19 mouse cellular contexts compared by ENCODE assay signal in the genomic region with DNA sequence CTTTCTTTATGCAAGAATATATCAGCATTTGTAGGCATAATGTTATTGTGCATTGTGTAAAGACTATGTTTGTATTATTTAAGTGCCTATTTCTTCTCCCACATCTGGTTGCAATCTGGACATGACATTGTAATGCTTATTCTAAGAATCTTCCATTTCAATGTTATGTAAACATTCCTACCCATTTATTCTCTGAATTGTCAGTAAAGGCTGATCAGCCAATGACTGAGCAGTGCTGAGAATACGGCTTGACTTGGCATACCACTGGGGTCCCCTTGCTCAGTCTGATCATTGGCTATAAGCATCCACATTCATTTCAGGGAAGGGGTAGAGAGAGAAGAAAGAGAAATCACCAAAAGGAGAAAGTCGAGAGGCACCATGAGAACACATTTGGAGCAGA.
DNase-seq lines count a peak whose midpoint lies in the region; ATAC-seq and TF ChIP-seq lines count a peak whose summit lies in the region.
"Had no signal": no experiment of that assay in that cellular context is flagged by ENCODE, and none has a peak within 500 bp of the region (broad histone marks: within the 10 kb centered on the region; RNA-seq: fewer than 3 reads in every experiment).

No protein-coding gene starts in this region.

- no peaks in the 10 kb centered on the region for H3K36me3 ChIP-seq in hindbrain, embryonic 11.5 days (ENCODE audit: control insufficient read depth, insufficient read depth, low read length)
- H3K36me3 ChIP-seq in hindbrain, postnatal 0 days (ENCODE audit: insufficient read depth, low read length) = no peaks in the 10 kb centered on the region
- no peaks in the 10 kb centered on the region for H3K36me3 ChIP-seq in lung, embryonic 14.5 days (ENCODE audit: insufficient read depth)
- H3K36me3 ChIP-seq: embryonic facial prominence, embryonic 13.5 days; forebrain, embryonic 15.5 days had no signal

- H3K9me3 ChIP-seq in hindbrain, embryonic 11.5 days (ENCODE audit: control insufficient read depth, low read length) = no peaks in the 10 kb centered on the region
- no peaks in the 10 kb centered on the region for H3K9me3 ChIP-seq in hindbrain, postnatal 0 days (ENCODE audit: low read length)
- no peaks in the 10 kb centered on the region for H3K9me3 ChIP-seq in lung, embryonic 14.5 days (ENCODE audit: low read depth, low read length)
- H3K9me3 ChIP-seq: embryonic facial prominence, embryonic 13.5 days; forebrain, embryonic 13.5 days; forebrain, embryonic 15.5 days had no signal

- H3K4me3 ChIP-seq in hindbrain, embryonic 11.5 days (ENCODE audit: low read depth, low read length) = no peak overlapping the region
- H3K4me3 ChIP-seq in hindbrain, postnatal 0 days (ENCODE audit: low read length) = no peak overlapping the region
- no peak overlapping the region for H3K4me3 ChIP-seq in lung, embryonic 14.5 days (ENCODE audit: low read depth, low read length)
- H3K4me3 ChIP-seq: embryonic facial prominence, embryonic 13.5 days; forebrain, embryonic 13.5 days; forebrain, embryonic 15.5 days had no signal

- H3K9ac ChIP-seq in hindbrain, embryonic 11.5 days (ENCODE audit: low read depth, low read length) = no peak overlapping the region
- no peak overlapping the region for H3K9ac ChIP-seq in hindbrain, postnatal 0 days (replicated peaks; ENCODE audit: low read length)
- H3K9ac ChIP-seq in lung, embryonic 14.5 days = no peak overlapping the region
- H3K9ac ChIP-seq: embryonic facial prominence, embryonic 13.5 days; forebrain, embryonic 13.5 days; forebrain, embryonic 15.5 days; forebrain, postnatal 0 days had no signal

- peak; percentile 29; the same call in 1 of the 2 replicates for ATAC-seq in hindbrain, embryonic 11.5 days (ENCODE audit: low FRiP score)
- no peak for ATAC-seq in hindbrain, postnatal 0 days
- peak; percentile 60; the same call in 1 of the 2 replicates for ATAC-seq in lung, embryonic 14.5 days (ENCODE audit: insufficient read depth)
- ATAC-seq: forebrain, embryonic 13.5 days; forebrain, embryonic 15.5 days; forebrain, postnatal 0 days had no signal

- H3K27ac ChIP-seq in hindbrain, embryonic 11.5 days (ENCODE audit: low read depth, low read length) = no peak overlapping the region
- no peak overlapping the region for H3K27ac ChIP-seq in hindbrain, postnatal 0 days
- no peak overlapping the region for H3K27ac ChIP-seq in lung, embryonic 14.5 days (ENCODE audit: low read depth)
- H3K27ac ChIP-seq: embryonic facial prominence, embryonic 13.5 days; forebrain, embryonic 13.5 days; forebrain, embryonic 15.5 days had no signal

- 74% methylated on average over 2 of the region's 2 CpGs for WGBS in hindbrain, embryonic 11.5 days
- WGBS in hindbrain, postnatal 0 days = 74% methylated on average over 2 of the region's 2 CpGs
- 47% methylated on average over 2 of the region's 2 CpGs for whole genome bisulfite sequencing in lung, embryonic 14.5 days

- no peaks in the 10 kb centered on the region for H3K4me1 ChIP-seq in hindbrain, embryonic 11.5 days (replicated peaks; ENCODE audit: control insufficient read depth, insufficient read depth, low read length)
- H3K4me1 ChIP-seq in hindbrain, postnatal 0 days (ENCODE audit: insufficient read depth, low read length) = no peaks in the 10 kb centered on the region
- no peaks in the 10 kb centered on the region for H3K4me1 ChIP-seq in lung, embryonic 14.5 days (ENCODE audit: insufficient read depth)
- H3K4me1 ChIP-seq: embryonic facial prominence, embryonic 13.5 days; forebrain, embryonic 13.5 days; forebrain, embryonic 15.5 days had no signal

- DNase-seq in hindbrain, embryonic 11.5 days (ENCODE audit: low spot score) = no peak
- DNase-seq in hindbrain, postnatal 0 days (ENCODE audit: low spot score) = no peak
- DNase-seq in lung, embryonic 14.5 days = peak; percentile 9
- no peak for DNase-seq in lung, postnatal 10 days
- DNase-seq in neural tube, embryonic 10.5 days (ENCODE audit: extremely low spot score, low spot score) = no peak
- DNase-seq: adrenal gland, adult 2 months; adrenal gland, postnatal 10 days; adrenal gland, postnatal 25 days; cerebellum, adult 11 months; cerebellum, adult 18-20 months; cerebellum, adult 8-10 months; cerebellum, adult 9-11 months; cerebellum, postnatal 14 days; cerebellum, postnatal 36 days; embryo, embryonic 11 days; forebrain, postnatal 0 days had no signal

- H3K4me2 ChIP-seq in hindbrain, embryonic 11.5 days (replicated peaks; ENCODE audit: low read depth, low read length) = no peak overlapping the region
- no peak overlapping the region for H3K4me2 ChIP-seq in hindbrain, postnatal 0 days (ENCODE audit: low read depth, low read length)
- no peak overlapping the region for H3K4me2 ChIP-seq in lung, embryonic 14.5 days
- H3K4me2 ChIP-seq: embryonic facial prominence, embryonic 13.5 days; forebrain, embryonic 13.5 days; forebrain, embryonic 15.5 days had no signal

- TF ChIP-seq CTCF in hindbrain, postnatal 0 days (IDR thresholded peaks at IDR 0.05; ENCODE audit: low read depth) = no peak
- no peak for TF ChIP-seq CTCF in lung, embryonic 14.5 days (IDR thresholded peaks at IDR 0.05; ENCODE audit: low read depth)

- H3K27me3 ChIP-seq in hindbrain, embryonic 11.5 days (ENCODE audit: control insufficient read depth, insufficient read depth, low read length) = no peaks in the 10 kb centered on the region
- H3K27me3 ChIP-seq in hindbrain, postnatal 0 days (ENCODE audit: insufficient read depth, low read length) = no peaks in the 10 kb centered on the region
- H3K27me3 ChIP-seq in lung, embryonic 14.5 days (ENCODE audit: insufficient read depth, low read length) = no peaks in the 10 kb centered on the region
- H3K27me3 ChIP-seq: embryonic facial prominence, embryonic 13.5 days; forebrain, embryonic 13.5 days; forebrain, embryonic 15.5 days had no signal
